ENCODE assay signal across 21 mouse cellular contexts in genomic region chr2:7484974-7485373, GRCm38 (mm10). TPM values are rescaled to one million over a fixed set of nuclear protein-coding genes. Genes with fewer than 3 reads are reported as not detected.
A peak's percentile ranks its signal among the peaks of the same experiment; 100 is the strongest.
DNase-seq lines count a peak whose midpoint lies in the region; ATAC-seq and TF ChIP-seq lines count a peak whose summit lies in the region.
"Had no signal": no experiment of that assay in that cellular context is flagged by ENCODE, and none has a peak within 500 bp of the region (broad histone marks: within the 10 kb centered on the region; RNA-seq: fewer than 3 reads in every experiment).

No protein-coding gene starts in this region.

- no peak overlapping the region for H3K4me3 ChIP-seq in intestine, embryonic 15.5 days (replicated peaks)
- H3K4me3 ChIP-seq in intestine, embryonic 16.5 days (ENCODE audit: low read length): no peak overlapping the region
- no peak overlapping the region for H3K4me3 ChIP-seq in intestine, postnatal 0 days (ENCODE audit: low read depth, low read length)
- H3K4me3 ChIP-seq in forebrain, embryonic 15.5 days: no peak overlapping the region
- H3K4me3 ChIP-seq in midbrain, embryonic 11.5 days (ENCODE audit: low read depth, low read length): no peak overlapping the region

- no peak for TF ChIP-seq CTCF in intestine, postnatal 0 days (IDR thresholded peaks at IDR 0.05; ENCODE audit: low read depth)

- H3K36me3 ChIP-seq in intestine, embryonic 15.5 days: no peaks in the 10 kb centered on the region
- no peaks in the 10 kb centered on the region for H3K36me3 ChIP-seq in intestine, embryonic 16.5 days (ENCODE audit: control insufficient read depth, insufficient read depth, low read length)
- no peaks in the 10 kb centered on the region for H3K36me3 ChIP-seq in intestine, postnatal 0 days (ENCODE audit: control insufficient read depth, insufficient read depth)
- H3K36me3 ChIP-seq in forebrain, embryonic 15.5 days: no peaks in the 10 kb centered on the region
- H3K36me3 ChIP-seq in midbrain, embryonic 11.5 days (ENCODE audit: control insufficient read depth, insufficient read depth, low read length): no peaks in the 10 kb centered on the region
- H3K36me3 ChIP-seq: G1E had no signal

- no peaks in the 10 kb centered on the region for H3K4me1 ChIP-seq in intestine, embryonic 15.5 days (replicated peaks)
- no peaks in the 10 kb centered on the region for H3K4me1 ChIP-seq in intestine, embryonic 16.5 days (ENCODE audit: control insufficient read depth, insufficient read depth, low read length)
- no peaks in the 10 kb centered on the region for H3K4me1 ChIP-seq in intestine, postnatal 0 days (replicated peaks; ENCODE audit: control insufficient read depth, insufficient read depth, low read length)
- no peaks in the 10 kb centered on the region for H3K4me1 ChIP-seq in forebrain, embryonic 15.5 days
- H3K4me1 ChIP-seq in midbrain, embryonic 11.5 days (ENCODE audit: control insufficient read depth, insufficient read depth, low read length): no peaks in the 10 kb centered on the region

- H3K9me3 ChIP-seq in intestine, embryonic 15.5 days: no peaks in the 10 kb centered on the region
- H3K9me3 ChIP-seq in intestine, embryonic 16.5 days (ENCODE audit: control insufficient read depth, low read length): no peaks in the 10 kb centered on the region
- no peaks in the 10 kb centered on the region for H3K9me3 ChIP-seq in intestine, postnatal 0 days (ENCODE audit: control insufficient read depth)
- no peaks in the 10 kb centered on the region for H3K9me3 ChIP-seq in forebrain, embryonic 15.5 days
- no peaks in the 10 kb centered on the region for H3K9me3 ChIP-seq in midbrain, embryonic 11.5 days (ENCODE audit: control insufficient read depth, low read length)
- H3K9me3 ChIP-seq: G1E had no signal

- DNase-seq in kidney, adult 11 months: no peak
- no peak for DNase-seq in midbrain, embryonic 11.5 days (ENCODE audit: low spot score, missing footprints)
- DNase-seq: adrenal gland, adult 2 months; adrenal gland, adult 8-10 months; adrenal gland, postnatal 10 days; adrenal gland, postnatal 14 days; adrenal gland, postnatal 25 days; adrenal gland, postnatal 36 days; B cell, adult 2 months; cerebellum, adult 11 months; cerebellum, adult 11-12 months; cerebellum, adult 18-20 months had no signal

- H3K27ac ChIP-seq in intestine, embryonic 15.5 days: no peak overlapping the region
- no peak overlapping the region for H3K27ac ChIP-seq in intestine, embryonic 16.5 days (ENCODE audit: low read length)
- no peak overlapping the region for H3K27ac ChIP-seq in intestine, postnatal 0 days (ENCODE audit: low read depth, low read length)
- H3K27ac ChIP-seq in forebrain, embryonic 15.5 days (replicated peaks): no peak overlapping the region
- H3K27ac ChIP-seq in midbrain, embryonic 11.5 days (ENCODE audit: low read depth, low read length): no peak overlapping the region

- H3K4me2 ChIP-seq in intestine, embryonic 15.5 days (replicated peaks): no peak overlapping the region
- H3K4me2 ChIP-seq in intestine, embryonic 16.5 days (ENCODE audit: low read depth, low read length): no peak overlapping the region
- H3K4me2 ChIP-seq in intestine, postnatal 0 days (replicated peaks; ENCODE audit: low read depth): no peak overlapping the region
- H3K4me2 ChIP-seq in forebrain, embryonic 15.5 days (replicated peaks): no peak overlapping the region
- H3K4me2 ChIP-seq in midbrain, embryonic 11.5 days: no peak overlapping the region

- no peak overlapping the region for H3K9ac ChIP-seq in intestine, embryonic 15.5 days
- H3K9ac ChIP-seq in intestine, embryonic 16.5 days (ENCODE audit: low read depth, low read length): no peak overlapping the region
- no peak overlapping the region for H3K9ac ChIP-seq in intestine, postnatal 0 days (ENCODE audit: low read depth, low read length)
- no peak overlapping the region for H3K9ac ChIP-seq in forebrain, embryonic 15.5 days (replicated peaks)
- H3K9ac ChIP-seq in midbrain, embryonic 11.5 days (ENCODE audit: low read length): no peak overlapping the region

- WGBS in intestine, embryonic 15.5 days: 56% methylated on average over 2 of the region's 2 CpGs
- WGBS in intestine, embryonic 16.5 days: 53% methylated on average over 2 of the region's 2 CpGs
- 41% methylated on average over 2 of the region's 2 CpGs for WGBS in intestine, postnatal 0 days
- WGBS in forebrain, embryonic 15.5 days: 83% methylated on average over 2 of the region's 2 CpGs
- WGBS in midbrain, embryonic 11.5 days: 77% methylated on average over 2 of the region's 2 CpGs

- ATAC-seq in intestine, embryonic 15.5 days: peak; percentile 43; the same call in 1 of the 2 replicates
- ATAC-seq in intestine, embryonic 16.5 days: 0 out of 2 replicates have a peak, but pooled peaks have one; percentile 52
- ATAC-seq in intestine, postnatal 0 days: peak; percentile 81
- ATAC-seq in forebrain, embryonic 15.5 days (replicated peaks): no peak
- no peak for ATAC-seq in midbrain, embryonic 11.5 days (ENCODE audit: low FRiP score)
- ATAC-seq: activated CD4-positive, CD25-positive, alpha-beta regulatory T cell, adult 4 months; CD4-positive, CD25-positive, alpha-beta regulatory T cell, adult 4 months; Patski had no signal

- no peaks in the 10 kb centered on the region for H3K27me3 ChIP-seq in intestine, embryonic 15.5 days (replicated peaks)
- no peaks in the 10 kb centered on the region for H3K27me3 ChIP-seq in intestine, embryonic 16.5 days (replicated peaks; ENCODE audit: control insufficient read depth, insufficient read depth, low read length)
- H3K27me3 ChIP-seq in intestine, postnatal 0 days (replicated peaks; ENCODE audit: control insufficient read depth, insufficient read depth, low read length): no peaks in the 10 kb centered on the region
- no peaks in the 10 kb centered on the region for H3K27me3 ChIP-seq in forebrain, embryonic 15.5 days
- no peaks in the 10 kb centered on the region for H3K27me3 ChIP-seq in midbrain, embryonic 11.5 days (ENCODE audit: control insufficient read depth, insufficient read depth, low read length)
- H3K27me3 ChIP-seq: CH12.LX, Patski had no signal

RNA-seq across cellular contexts. Expression of gene Celf2, which starts 24.4 kb away (rescaled TPM):
- 44.5 and 52.0 TPM in 2 replicates for polyA plus RNA-seq in intestine, embryonic 15.5 days (2015; fragmentation: Nextera tagmentation; extraction: Ambion mirVana)
- 33.1 and 35.4 TPM in 2 replicates for polyA plus RNA-seq in intestine, embryonic 16.5 days (2015; fragmentation: Nextera tagmentation; extraction: Ambion mirVana)
- 16.8 and 18.3 TPM in 2 replicates for polyA plus RNA-seq in intestine, postnatal 0 days (2015; fragmentation: Nextera tagmentation; extraction: Ambion mirVana)
- 322 and 348 TPM in 2 replicates for polyA plus RNA-seq in forebrain, embryonic 15.5 days (2015; fragmentation: Nextera tagmentation; extraction: Ambion mirVana)
- 92.7 and 94.9 TPM in 2 replicates for polyA plus RNA-seq in midbrain, embryonic 11.5 days (2014; fragmentation: Nextera tagmentation; extraction: Ambion mirVana)

Comparison
In these comparisons a context has a peak if more than half of its experiments do, and no peak if none do; other contexts are left out.
1. ATAC-seq: peak in intestine, embryonic 15.5 days (single experiment), intestine, embryonic 16.5 days (single experiment) and intestine, postnatal 0 days (single experiment); none in forebrain, embryonic 15.5 days (single experiment) and midbrain, embryonic 11.5 days (single experiment).